Mouse (Mus musculus): Measurements from ENCODE around the gene Atf6. TPM values are rescaled to one million over a fixed set of nuclear protein-coding genes. Genes with fewer than 3 reads are reported as not detected.

Gene Atf6
- total and polyA plus RNA-seq, 3 experiments: 11.7 to 16.4 TPM; not detected in 1

- Histone ChIP-seq H3K4me1 (ENCODE audit: control insufficient read depth in 1 of 2, insufficient read depth in 2 of 2, low read length in 2 of 2) (no peaks in the 10 kb centered on the region), H3K27ac (ENCODE audit: control insufficient read depth, low read depth, low read length) (no peak overlapping the region), H3K27me3 (ENCODE audit: control insufficient read depth in 1 of 2, insufficient read depth in 2 of 2, low read length in 2 of 2) (peaks cover 0 to 4% of the 10 kb centered on the region in 2 experiments; a peak in 2 of 4 replicates), H3K9ac (ENCODE audit: control insufficient read depth, low read depth, low read length, poor library complexity, severe bottlenecking) (no peak overlapping the region), H3K79me2 (ENCODE audit: control insufficient read depth, insufficient read depth, low read length, poor library complexity) (no peaks in the 10 kb centered on the region), H3K4me3 (ENCODE audit: control insufficient read depth in 1 of 2, insufficient read depth in 1 of 2, low read depth in 2 of 2, low read length in 2 of 2) (no peak overlapping the region), H3K36me3 (ENCODE audit: control insufficient read depth in 1 of 2, insufficient read depth in 2 of 2, low read length in 2 of 2) (no peaks in the 10 kb centered on the region), H3K9me3 (replicated peaks; ENCODE audit: insufficient read depth, low read length) (no peaks in the 10 kb centered on the region)
- no peak for TF ChIP-seq CHD2 (IDR thresholded peaks at IDR 0.05; ENCODE audit: low read length)
- TF ChIP-seq TBP (IDR thresholded peaks at IDR 0.05; ENCODE audit: low read depth, low read length): no peak
- TF ChIP-seq MYB (IDR thresholded peaks at IDR 0.05; ENCODE audit: low read depth, low read length): no peak
- TF ChIP-seq GABPA (IDR thresholded peaks at IDR 0.05; ENCODE audit: low read depth, low read length): no peak
- no peak for TF ChIP-seq ZNF384 (IDR thresholded peaks at IDR 0.05; ENCODE audit: low read depth, low read length)
- no peak for TF ChIP-seq TAL1 (IDR thresholded peaks at IDR 0.05; ENCODE audit: low read length)
- no peak for TF ChIP-seq CTCF (IDR thresholded peaks at IDR 0.05 in 2 of 3, conservative IDR thresholded peaks at IDR 0.05 in 1 of 3; ENCODE audit: control insufficient read depth in 1 of 3, insufficient read depth in 1 of 3, low read depth in 2 of 3, low read length in 3 of 3, poor library complexity in 1 of 3, severe bottlenecking in 1 of 3)
- TF ChIP-seq NRF1 (IDR thresholded peaks at IDR 0.05; ENCODE audit: insufficient read depth, low read depth, low read length, poor library complexity, severe bottlenecking): no peak
- TF ChIP-seq POLR2AphosphoS5 (IDR thresholded peaks at IDR 0.05; ENCODE audit: borderline replicate concordance, low read depth, low read length): no peak
- no peak for TF ChIP-seq MAX (IDR thresholded peaks at IDR 0.05; ENCODE audit: low read length)
- no peak for TF ChIP-seq HCFC1 (IDR thresholded peaks at IDR 0.05; ENCODE audit: low read depth, low read length)
- TF ChIP-seq BHLHE40 (IDR thresholded peaks at IDR 0.05; ENCODE audit: borderline replicate concordance, low read depth, low read length): no peak
- TF ChIP-seq MXI1 (IDR thresholded peaks at IDR 0.05; ENCODE audit: low read depth, low read length): no peak
- no peak for TF ChIP-seq ZMIZ1 (IDR thresholded peaks at IDR 0.05; ENCODE audit: low read depth, low read length)
- no peak for TF ChIP-seq ZKSCAN1 (IDR thresholded peaks at IDR 0.05; ENCODE audit: low read depth, low read length)
- TF ChIP-seq MEF2A (IDR thresholded peaks at IDR 0.05; ENCODE audit: extremely low read depth, insufficient replicate concordance, low read depth, low read length, poor library complexity, severe bottlenecking): no peak
- DNase-seq (ENCODE audit: low read depth, low spot score): no peak
Measured at GRCm38 (mm10) chr1:170683863-170684262, 183.7 kb downstream of the Atf6 start.

GRCm38 (mm10) chr1:170679624-170680023 is 187.9 kb downstream of the Atf6 start:
- Histone ChIP-seq H3K79me2 (ENCODE audit: control insufficient read depth, insufficient read depth, low read length, poor library complexity) (no peaks in the 10 kb centered on the region), H3K9me3 (replicated peaks; ENCODE audit: insufficient read depth, low read length) (no peaks in the 10 kb centered on the region), H3K4me3 (ENCODE audit: control insufficient read depth in 1 of 2, insufficient read depth in 1 of 2, low read depth in 2 of 2, low read length in 2 of 2) (no peak overlapping the region), H3K27me3 (ENCODE audit: control insufficient read depth in 1 of 2, insufficient read depth in 2 of 2, low read length in 2 of 2) (peaks cover 0 to 3% of the 10 kb centered on the region in 2 experiments; a peak in 1 of 4 replicates), H3K36me3 (ENCODE audit: control insufficient read depth in 1 of 2, insufficient read depth in 2 of 2, low read length in 2 of 2) (no peaks in the 10 kb centered on the region), H3K27ac (ENCODE audit: control insufficient read depth, low read depth, low read length) (no peak overlapping the region), H3K4me1 (ENCODE audit: control insufficient read depth in 1 of 2, insufficient read depth in 2 of 2, low read length in 2 of 2) (no peaks in the 10 kb centered on the region), H3K9ac (ENCODE audit: control insufficient read depth, low read depth, low read length, poor library complexity, severe bottlenecking) (no peak overlapping the region)
- TF ChIP-seq MAX (IDR thresholded peaks at IDR 0.05; ENCODE audit: low read length): no peak
- no peak for TF ChIP-seq TAL1 (IDR thresholded peaks at IDR 0.05; ENCODE audit: low read length)
- no peak for TF ChIP-seq POLR2AphosphoS5 (IDR thresholded peaks at IDR 0.05; ENCODE audit: borderline replicate concordance, low read depth, low read length)
- no peak for TF ChIP-seq ZMIZ1 (IDR thresholded peaks at IDR 0.05; ENCODE audit: low read depth, low read length)
- TF ChIP-seq EP300 (IDR thresholded peaks at IDR 0.05; ENCODE audit: low read depth in 1 of 2, low read length in 2 of 2): no peak
- DNase-seq (ENCODE audit: low read depth, low spot score): no peak

Data from MEL (cell line).